Mouse (Mus musculus): ENCODE results near the gene Manba.

The Manba gene

DNA sequence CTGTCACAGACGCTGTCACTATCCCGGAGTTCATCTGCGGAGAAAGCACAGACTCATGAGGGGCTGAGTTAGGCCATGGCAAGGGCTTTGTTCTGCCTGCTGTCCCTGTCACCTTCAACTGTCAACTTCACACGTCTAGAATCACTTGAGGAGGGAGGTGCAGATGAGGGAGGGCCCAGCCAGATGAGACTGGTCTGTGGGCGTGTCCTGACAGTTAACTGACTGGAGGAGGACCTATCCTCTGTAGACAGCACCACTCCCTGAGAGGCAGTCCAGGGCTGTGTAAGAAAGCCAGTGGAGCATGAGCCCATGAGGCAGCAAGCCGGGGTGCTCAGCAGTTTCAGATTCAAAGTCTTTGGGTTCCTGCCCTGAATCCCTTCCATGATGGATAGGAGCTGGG, 100.1 kb downstream of the Manba start:
- DNase-seq, result no peak

DNA sequence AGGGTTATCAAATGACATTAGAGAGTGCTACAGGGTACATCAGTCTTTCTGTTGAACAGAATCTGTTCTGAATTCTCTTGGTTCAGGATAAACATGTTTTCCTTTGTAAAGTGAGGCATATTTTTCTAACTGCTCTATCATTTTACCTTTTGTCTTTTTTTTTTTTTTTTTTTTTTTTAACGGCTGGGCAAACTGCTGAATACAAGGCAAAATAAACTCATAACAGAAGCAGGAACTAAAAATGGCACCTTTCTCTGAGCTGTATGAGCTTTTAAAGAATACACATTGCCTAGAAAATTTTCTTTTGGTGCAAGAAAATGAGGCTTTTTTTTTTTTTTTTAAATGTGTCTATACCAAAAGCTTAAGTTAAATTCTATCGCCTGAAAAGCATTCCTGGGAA, 100.6 kb downstream of the Manba start:
- DNase-seq, result no peak

DNA sequence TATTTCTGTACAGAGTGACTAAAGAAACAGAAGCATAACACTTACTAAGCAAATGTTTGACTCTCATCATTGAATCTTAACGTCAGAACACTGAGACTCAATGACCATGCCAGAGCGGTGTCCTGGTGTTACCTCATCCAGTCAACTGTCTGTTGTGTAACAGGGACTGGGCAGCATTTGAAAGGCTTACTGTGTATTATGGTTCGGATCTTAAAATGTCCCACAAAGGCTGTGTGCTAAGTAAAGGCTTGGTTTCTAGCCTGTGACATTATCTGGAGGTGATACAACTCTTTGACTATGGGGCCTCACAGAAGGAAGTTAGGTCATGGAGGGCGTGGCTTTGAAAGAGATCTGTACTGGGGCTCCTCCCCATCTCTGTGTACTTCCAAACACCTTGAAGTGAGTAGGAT, 101.1 kb downstream of the Manba start:
- DNase-seq, result no peak

- DNase-seq, result no peak
Measured at GRCm38 (mm10) chr3:135590471-135590870, 105.1 kb downstream of the Manba start.

DNA sequence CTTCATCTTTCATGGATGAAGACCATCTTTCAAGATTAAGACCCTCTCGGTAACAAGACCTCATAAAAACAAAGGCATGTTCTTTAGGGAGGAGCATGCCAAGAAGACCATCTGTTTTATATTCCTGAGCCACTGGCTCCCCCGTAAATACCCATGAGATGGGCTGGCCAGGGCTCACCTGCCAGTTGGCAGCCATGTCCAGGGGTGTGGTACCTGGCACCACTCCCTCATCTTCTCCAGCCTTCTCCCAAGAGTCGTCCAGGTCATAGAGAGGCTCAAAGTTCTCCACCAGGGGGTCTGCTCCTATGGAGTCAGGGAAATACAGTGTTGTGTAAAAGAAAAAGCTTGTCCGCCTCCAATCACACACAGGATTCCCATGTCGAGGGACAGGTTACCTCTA, 106.0 kb downstream of the Manba start:
- DNase-seq, result no peak

GRCm38 (mm10) chr3:135592011-135592410, 106.6 kb downstream of the Manba start:
- DNase-seq, result no peak

- no peak for DNase-seq
Measured at GRCm38 (mm10) chr3:135594238-135594917, 109.0 kb downstream of the Manba start.

- no peak for DNase-seq
Measured at GRCm38 (mm10) chr3:135597014-135597413, 111.6 kb downstream of the Manba start.

DNA sequence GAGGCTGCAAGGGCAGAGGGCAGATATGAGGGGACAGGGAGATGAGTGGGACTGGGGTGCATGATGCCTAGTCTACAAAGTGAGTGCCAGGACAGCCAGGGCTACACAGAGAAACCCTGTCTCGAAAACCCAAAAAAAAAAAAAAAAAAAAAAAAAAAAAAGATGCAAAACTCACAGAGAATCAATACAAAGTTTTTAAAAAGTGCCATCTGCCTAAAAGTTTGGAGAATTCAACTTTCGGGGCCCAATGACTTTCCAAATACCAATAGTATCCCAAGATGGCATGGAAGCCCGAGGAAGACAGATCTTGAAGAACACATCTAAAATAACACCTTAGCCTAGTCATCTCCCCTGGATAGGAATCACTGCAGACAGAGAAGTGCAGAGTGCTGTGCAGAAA, 112.9 kb downstream of the Manba start:
- DNase-seq, result no peak

DNA sequence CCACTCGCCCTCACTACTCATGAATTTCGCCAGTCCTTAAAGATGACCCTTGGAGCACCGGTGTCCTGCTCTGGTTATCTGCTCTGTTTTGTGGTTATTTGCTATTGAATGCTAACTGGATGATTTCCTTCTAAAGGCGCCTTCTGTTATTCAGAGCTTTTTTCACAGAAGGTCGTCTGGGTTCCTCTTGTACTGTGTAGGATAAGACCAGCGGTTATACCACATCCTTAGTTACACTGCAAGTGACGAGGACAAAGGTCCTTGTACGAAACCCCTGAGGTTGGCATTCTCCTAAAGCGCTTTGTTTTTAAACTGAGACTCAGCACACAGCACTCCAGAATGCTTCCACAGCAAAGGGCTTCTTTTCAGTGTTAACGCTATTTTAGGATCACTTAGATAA, 117.3 kb downstream of the Manba start:
- DNase-seq, result no peak

GRCm38 (mm10) chr3:135604626-135605417, 119.4 kb downstream of the Manba start:
- no peak for DNase-seq

DNA sequence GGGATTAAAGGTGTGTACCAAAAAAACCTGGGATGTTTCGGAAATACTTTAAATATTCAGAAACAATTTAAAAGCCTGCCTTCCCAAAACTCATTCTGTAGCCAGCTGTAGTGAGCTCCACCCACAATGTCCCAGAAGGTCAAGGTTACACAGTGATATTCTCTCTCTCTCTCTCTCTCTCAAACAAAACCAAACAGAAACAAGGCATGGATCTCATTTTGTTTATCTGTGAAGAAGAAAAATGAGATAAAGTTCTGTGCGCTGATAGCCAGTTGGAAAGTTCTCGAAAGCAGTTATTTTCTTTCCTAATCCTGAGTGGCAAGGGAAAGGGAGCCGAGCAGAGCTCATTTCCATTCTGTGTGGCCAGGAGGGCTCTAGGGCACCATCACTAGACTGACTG, 120.1 kb downstream of the Manba start:
- DNase-seq, result no peak

GRCm38 (mm10) chr3:135606592-135606991, 121.2 kb downstream of the Manba start:
- DNase-seq, result no peak

DNA sequence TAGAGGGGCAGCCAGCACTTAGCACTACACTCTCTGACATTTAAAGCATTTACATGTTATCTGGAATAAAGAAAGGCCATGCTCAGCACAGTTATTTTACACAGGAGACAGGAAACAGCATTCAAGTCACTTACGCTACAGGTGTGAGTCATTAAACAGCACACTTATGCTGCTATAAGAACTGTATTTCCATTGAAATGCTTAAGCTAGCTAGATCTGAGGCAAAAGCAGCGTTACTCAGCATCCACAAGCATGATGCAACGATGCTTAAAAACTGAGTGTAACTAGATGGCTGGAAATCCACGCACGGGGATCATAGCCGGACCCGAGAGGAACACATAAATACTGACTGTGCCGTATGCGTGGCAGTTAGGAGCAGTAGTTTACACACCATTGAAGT, 121.6 kb downstream of the Manba start:
- no peak for DNase-seq

- no peak for DNase-seq
Measured at GRCm38 (mm10) chr3:135607660-135608473, 122.5 kb downstream of the Manba start.

GRCm38 (mm10) chr3:135610221-135610620, 124.8 kb downstream of the Manba start:
- no peak for DNase-seq

GRCm38 (mm10) chr3:135614376-135614775, 129.0 kb downstream of the Manba start:
- no peak for DNase-seq

DNA sequence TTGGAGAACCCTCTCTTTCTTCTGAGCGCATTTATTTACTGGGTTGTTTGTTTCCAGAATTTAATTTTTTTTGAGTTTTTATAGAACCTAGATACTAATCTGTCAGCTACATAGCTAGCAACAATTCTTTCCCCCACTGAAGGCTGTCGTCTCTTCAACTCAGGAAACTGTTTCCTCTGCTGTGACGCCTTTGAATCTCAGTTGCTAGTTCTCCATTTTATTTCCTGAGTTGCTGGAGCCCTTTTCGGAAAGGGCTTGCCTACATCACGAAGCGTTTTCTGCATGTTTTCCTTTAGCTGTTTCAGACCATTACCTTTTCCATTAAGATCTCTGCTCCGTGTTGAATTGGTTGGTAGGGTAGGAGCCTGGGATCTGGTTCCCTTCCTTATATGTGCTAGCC, 131.3 kb downstream of the Manba start:
- DNase-seq, result no peak
